Mouse (Mus musculus): ENCODE results near the gene BC025920.

DNA sequence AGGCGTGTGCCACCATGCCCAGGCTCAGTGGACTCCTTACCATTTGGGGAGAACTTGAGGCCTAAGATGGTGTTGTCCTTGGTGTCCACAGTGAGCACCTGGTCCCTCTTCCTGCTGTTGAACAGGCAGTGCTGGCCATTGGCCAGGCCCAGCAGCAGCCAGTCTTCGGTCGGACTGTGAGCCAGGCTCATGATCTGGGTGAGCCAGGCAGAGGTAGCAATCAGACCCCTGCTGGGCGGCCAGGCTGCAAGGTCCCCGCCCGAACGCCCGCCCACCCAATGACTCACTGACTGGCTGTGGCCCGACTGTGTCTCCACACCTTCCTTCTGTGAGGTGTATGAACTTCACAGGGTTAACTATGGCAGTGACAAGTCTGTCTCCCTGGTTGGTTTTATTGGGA, 14.2 kb upstream of the BC025920 start:
- TF ChIP-seq CTCF (IDR thresholded peaks at IDR 0.05; ENCODE audit: low read depth, low read length), result no peak
- TF ChIP-seq POLR2AphosphoS5 (IDR thresholded peaks at IDR 0.05; ENCODE audit: insufficient replicate concordance, low read depth, low read length), result no peak
- TF ChIP-seq GATA1 (IDR thresholded peaks at IDR 0.05; ENCODE audit: borderline replicate concordance, low read length), result no peak
